Mouse (Mus musculus): ENCODE measurements at regions not wholly inside any gene's neighbourhood (a gene's known extent, or its start where the extent isn't known, plus 50 kb on each side); places are given as distances from the start of the nearest gene placed in this dataset.

GRCm38 (mm10) chr2:45196511-45196910 is 79.3 kb upstream of the Zeb2 start:
- no peak for DNase-seq (ENCODE audit: low spot score in 2 of 2)

- no peak for DNase-seq (ENCODE audit: low spot score in 2 of 2)
Observed at GRCm38 (mm10) chr2:45194335-45194734, 77.1 kb upstream of the Zeb2 start.

- no peak for DNase-seq (ENCODE audit: low spot score in 2 of 2)
Observed at GRCm38 (mm10) chr2:45185621-45185999, 68.4 kb upstream of the Zeb2 start.

GRCm38 (mm10) chr2:45184704-45185620 is 67.8 kb upstream of the Zeb2 start:
- no peak for DNase-seq (ENCODE audit: low spot score in 2 of 2)

GRCm38 (mm10) chr2:45184149-45184548 is 67.0 kb upstream of the Zeb2 start:
- DNase-seq (ENCODE audit: low spot score in 2 of 2), result no peak

GRCm38 (mm10) chr2:45182876-45183275 is 65.7 kb upstream of the Zeb2 start:
- DNase-seq (ENCODE audit: low spot score in 2 of 2), result no peak

GRCm38 (mm10) chr2:45181552-45181951 is 64.4 kb upstream of the Zeb2 start:
- DNase-seq (ENCODE audit: low spot score in 2 of 2), result peak in 1 of 2 experiments; percentile 21

- no peak for DNase-seq (ENCODE audit: low spot score in 2 of 2)
Observed at GRCm38 (mm10) chr2:45178849-45179453, 61.8 kb upstream of the Zeb2 start.

GRCm38 (mm10) chr2:45172382-45172781 is 55.2 kb upstream of the Zeb2 start:
- no peak for DNase-seq (ENCODE audit: low spot score in 2 of 2)

- no peak for DNase-seq (ENCODE audit: low spot score in 2 of 2)
Observed at GRCm38 (mm10) chr2:45171520-45172173, 54.5 kb upstream of the Zeb2 start.

- no peak for DNase-seq (ENCODE audit: low spot score in 2 of 2)
Observed at GRCm38 (mm10) chr2:45170272-45170671, 53.1 kb upstream of the Zeb2 start.

GRCm38 (mm10) chr2:45169429-45170070 is 52.4 kb upstream of the Zeb2 start:
- no peak for DNase-seq (ENCODE audit: low spot score in 2 of 2)

- no peak for DNase-seq (ENCODE audit: low spot score in 2 of 2)
Observed at GRCm38 (mm10) chr2:45168606-45169005, 51.4 kb upstream of the Zeb2 start.

All from frontal cortex, postnatal 25 days (tissue).